Mouse (Mus musculus): ENCODE results near the gene Diras1. TPM values are rescaled to one million over a fixed set of nuclear protein-coding genes. Genes with fewer than 3 reads are reported as not detected.
A peak's percentile ranks its signal among the peaks of the same experiment; 100 is the strongest.
"Not testable (repeated sequence)": the region's sequence is repeated elsewhere in the genome, so short reads cannot be mapped to it uniquely, and the experiment has no call there.

The Diras1 gene
- polyA plus RNA-seq, 1 experiment from 2014 or later = 8.7 TPM

DNA sequence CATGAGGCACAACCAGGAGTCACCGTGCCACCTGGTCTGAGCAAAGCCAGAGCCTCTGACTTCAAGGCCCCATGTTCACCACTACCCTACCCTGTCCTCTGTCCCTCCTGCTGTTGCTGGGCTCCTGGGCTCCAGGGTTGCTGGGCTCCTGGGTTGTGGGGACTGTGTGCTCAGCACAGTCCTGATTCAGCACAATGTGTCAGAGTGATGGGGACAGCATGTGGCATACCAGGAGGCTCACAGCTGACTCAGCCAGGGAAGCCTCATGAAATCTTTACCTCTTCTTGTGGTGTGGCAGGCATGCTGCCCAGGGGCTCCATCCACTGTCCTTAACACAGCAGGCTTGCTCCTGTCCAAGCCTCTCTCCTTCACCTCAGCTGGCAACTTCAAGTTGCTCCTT, 33.5 kb downstream of the Diras1 start:
- Histone ChIP-seq H3K4me1 (peaks cover 2% of the 10 kb centered on the region), H3K9me3 (no peaks in the 10 kb centered on the region), H3K36me3 (replicated peaks) (no peaks in the 10 kb centered on the region), H3K27me3 (peaks cover 48% of the 10 kb centered on the region), H3K27ac (no peak overlapping the region), H3K9ac (no peak overlapping the region), H3K4me3 (replicated peaks) (no peak overlapping the region), H3K4me2 (no peak overlapping the region)
- 71% methylated on average over 1 of the region's 1 CpGs for WGBS
- no peak for ATAC-seq (ENCODE audit: low FRiP score)

DNA sequence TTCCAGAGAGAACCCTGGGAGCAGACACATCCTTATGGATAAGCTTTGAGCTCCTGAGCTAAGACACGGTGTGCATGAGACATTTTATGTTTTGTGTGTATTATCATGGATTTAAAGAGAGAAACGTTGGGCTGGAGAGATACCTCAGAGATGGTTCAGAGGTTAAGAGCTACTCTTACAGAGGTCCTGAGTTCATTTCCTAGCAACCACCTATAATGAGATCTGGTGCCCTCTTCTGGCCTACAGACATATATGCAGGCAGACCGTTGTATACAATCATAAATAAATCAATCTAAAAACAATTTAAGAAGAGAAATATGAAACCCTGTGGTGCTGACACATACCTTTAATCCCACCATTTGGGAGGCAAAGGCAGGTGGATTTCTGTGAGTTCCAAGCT, 34.5 kb downstream of the Diras1 start:
- no peak for ATAC-seq (ENCODE audit: low FRiP score)
- no peak overlapping the region for H3K27ac ChIP-seq
- peaks cover 54% of the 10 kb centered on the region for H3K27me3 ChIP-seq
- no peak overlapping the region for H3K4me2 ChIP-seq
- no peak overlapping the region for H3K9ac ChIP-seq
- no peaks in the 10 kb centered on the region for H3K9me3 ChIP-seq
- no peaks in the 10 kb centered on the region for H3K36me3 ChIP-seq (replicated peaks)
- WGBS = 14% methylated on average over 3 of the region's 3 CpGs
- H3K4me1 ChIP-seq = peaks cover 2% of the 10 kb centered on the region
- no peak overlapping the region for H3K4me3 ChIP-seq (replicated peaks)

DNA sequence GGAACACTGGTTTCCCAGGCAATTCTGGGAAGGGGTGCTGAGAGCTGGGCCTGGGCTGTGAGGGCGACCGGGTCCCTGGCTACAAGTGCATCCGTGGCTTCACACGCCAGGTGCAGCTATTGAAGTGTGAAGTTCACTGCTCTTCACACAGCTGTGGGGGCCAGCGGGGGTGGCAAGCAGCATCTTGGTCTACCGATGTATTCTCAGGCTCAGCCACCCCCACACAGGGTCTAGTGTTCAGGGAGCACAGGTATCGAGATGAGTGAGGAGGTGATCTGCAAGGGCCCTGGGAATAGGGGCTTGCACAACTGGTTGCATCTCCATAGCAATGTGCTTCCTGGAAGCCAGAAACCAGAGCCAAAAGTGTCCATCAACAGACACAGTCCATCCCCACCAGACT, 35.1 kb downstream of the Diras1 start:
- peaks cover 7% of the 10 kb centered on the region for H3K4me1 ChIP-seq
- no peak overlapping the region for H3K4me3 ChIP-seq (replicated peaks)
- H3K27me3 ChIP-seq = peaks cover 59% of the 10 kb centered on the region

DNA sequence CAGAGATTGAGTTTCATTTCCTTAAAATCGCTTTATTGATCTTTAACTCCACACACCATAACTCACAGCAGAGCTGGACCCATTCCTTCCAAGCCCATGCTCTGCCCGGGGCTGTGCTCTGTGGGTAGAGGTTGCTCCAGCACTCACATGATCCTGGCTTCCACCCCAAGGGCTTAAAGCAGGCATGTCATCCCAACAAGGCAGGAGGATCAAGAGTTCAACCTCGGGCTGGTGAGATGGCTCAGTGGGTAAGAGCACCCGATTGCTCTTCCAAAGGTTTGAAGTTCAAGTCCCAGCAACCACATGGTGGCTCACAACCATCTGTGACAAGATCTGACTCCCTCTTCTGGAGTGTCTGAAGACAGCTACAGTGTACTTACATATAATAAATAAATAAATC, 35.6 kb downstream of the Diras1 start:
- H3K9me3 ChIP-seq; ATAC-seq (ENCODE audit: low FRiP score); H3K4me3 ChIP-seq (replicated peaks); H3K9ac ChIP-seq; H3K4me1 ChIP-seq; H3K4me2 ChIP-seq; H3K27ac ChIP-seq; H3K36me3 ChIP-seq (replicated peaks): not testable (repeated sequence)
- peaks cover 60% of the 10 kb centered on the region for H3K27me3 ChIP-seq
- WGBS = 66% methylated on average over 4 of the region's 4 CpGs

More for the DNA sequence above, 35.1 kb downstream of the Diras1 start:
- no peak for ATAC-seq (ENCODE audit: low FRiP score)
- Histone ChIP-seq H3K36me3 (replicated peaks) (no peaks in the 10 kb centered on the region), H3K27ac (no peak overlapping the region), H3K9me3 (no peaks in the 10 kb centered on the region), H3K4me2 (no peak overlapping the region), H3K9ac (no peak overlapping the region)
- WGBS = 65% methylated on average over 7 of the region's 7 CpGs

DNA sequence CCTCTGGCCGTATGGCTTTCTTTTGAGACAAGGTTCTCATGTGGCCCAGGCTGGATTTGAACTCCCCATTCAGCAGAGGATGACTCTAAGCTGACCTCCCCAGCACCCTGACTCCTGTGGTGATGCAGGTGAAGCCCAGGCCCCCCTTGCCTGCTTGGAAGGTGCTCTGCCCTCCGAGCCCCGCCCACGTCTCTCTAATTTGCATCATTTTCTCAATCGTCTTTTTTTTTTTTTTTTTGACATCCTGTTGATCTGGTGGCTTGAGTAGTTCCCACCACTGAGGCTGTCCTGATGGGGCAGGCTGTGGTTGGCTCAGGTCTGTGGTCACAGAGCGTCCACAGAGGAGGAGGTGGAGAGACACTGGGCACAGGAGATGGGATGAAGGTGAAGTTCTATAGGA, 36.0 kb downstream of the Diras1 start:
- no peak overlapping the region for H3K4me3 ChIP-seq (replicated peaks)
- H3K4me2 ChIP-seq = no peak overlapping the region
- no peak overlapping the region for H3K9ac ChIP-seq
- 70% methylated on average over 6 of the region's 6 CpGs for WGBS
- no peaks in the 10 kb centered on the region for H3K36me3 ChIP-seq (replicated peaks)
- no peak for ATAC-seq (ENCODE audit: low FRiP score)
- peaks cover 60% of the 10 kb centered on the region for H3K27me3 ChIP-seq
- H3K27ac ChIP-seq = no peak overlapping the region
- no peaks in the 10 kb centered on the region for H3K9me3 ChIP-seq
- peaks cover 8% of the 10 kb centered on the region for H3K4me1 ChIP-seq

DNA sequence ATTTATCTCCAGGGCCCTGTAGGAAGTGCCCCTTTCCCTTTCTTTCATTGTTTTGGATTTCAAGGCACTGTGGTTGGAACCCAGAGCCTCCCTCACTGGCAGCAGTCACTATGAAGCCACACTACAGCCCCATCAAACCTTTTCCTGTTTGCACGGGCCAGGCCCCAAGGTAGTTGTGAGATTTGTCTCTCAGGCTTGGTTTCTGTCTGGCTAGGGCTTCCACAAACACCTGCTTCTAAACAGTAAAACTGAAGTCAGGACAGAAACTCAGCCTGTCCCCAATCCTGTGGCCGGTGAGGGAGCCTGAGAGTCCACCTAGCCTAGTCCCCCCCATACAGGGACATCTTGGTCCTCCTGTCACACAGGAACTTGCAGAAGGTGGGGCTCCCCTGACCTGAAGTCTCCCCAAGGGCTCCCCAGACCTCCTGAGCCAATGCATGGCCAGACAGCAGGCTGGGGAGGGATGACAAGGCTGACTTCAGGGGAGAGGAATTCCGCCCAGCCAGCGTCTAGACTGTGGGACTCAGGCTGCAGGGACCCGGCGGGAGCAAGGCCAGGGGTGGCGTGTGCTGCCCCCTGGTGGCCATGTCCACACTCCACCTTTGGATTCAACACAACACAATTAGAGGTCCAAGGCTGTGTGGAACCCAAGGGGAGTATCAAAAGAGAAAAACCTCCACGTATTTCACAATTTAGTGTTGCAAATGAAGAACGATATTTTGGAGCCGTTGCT, 37.6 kb downstream of the Diras1 start:
- Histone ChIP-seq H3K27me3 (peaks cover 64% of the 10 kb centered on the region), H3K27ac (no peak overlapping the region), H3K36me3 (replicated peaks) (no peaks in the 10 kb centered on the region), H3K9ac (peak overlapping the region; percentile 38; the same call in 1 of the 2 replicates), H3K9me3 (no peaks in the 10 kb centered on the region), H3K4me3 (replicated peaks) (no peak overlapping the region), H3K4me2 (no peak overlapping the region), H3K4me1 (peaks cover 8% of the 10 kb centered on the region)
- WGBS = 11% methylated on average over 10 of the region's 10 CpGs
- peak; percentile 83 for ATAC-seq (ENCODE audit: low FRiP score)

DNA sequence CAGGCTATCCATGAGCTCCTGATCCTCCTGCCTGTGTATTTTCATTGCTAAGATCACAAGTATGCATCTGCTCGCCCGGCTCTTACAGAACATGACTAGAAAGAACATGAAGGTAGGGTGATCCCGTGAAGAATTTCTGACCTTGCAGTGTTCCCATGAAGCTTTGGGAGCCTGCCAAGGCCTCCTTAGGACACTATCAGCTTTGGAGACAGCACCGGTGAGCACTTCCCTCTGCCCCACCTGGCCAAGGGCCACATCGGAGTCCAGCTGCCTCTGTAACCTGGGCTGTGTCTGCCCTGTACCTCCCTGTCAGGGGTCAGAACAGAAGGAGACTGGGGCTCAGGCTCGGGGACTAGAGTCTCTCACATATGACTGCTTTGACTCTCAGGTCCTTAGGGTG, 38.7 kb downstream of the Diras1 start:
- no peak for ATAC-seq (ENCODE audit: low FRiP score)
- Histone ChIP-seq H3K9me3 (no peaks in the 10 kb centered on the region), H3K4me1 (peaks cover 8% of the 10 kb centered on the region), H3K4me3 (replicated peaks) (no peak overlapping the region), H3K27ac (no peak overlapping the region), H3K27me3 (peaks cover 60% of the 10 kb centered on the region), H3K9ac (no peak overlapping the region), H3K36me3 (replicated peaks) (no peaks in the 10 kb centered on the region), H3K4me2 (no peak overlapping the region)
- WGBS = 72% methylated on average over 6 of the region's 6 CpGs

DNA sequence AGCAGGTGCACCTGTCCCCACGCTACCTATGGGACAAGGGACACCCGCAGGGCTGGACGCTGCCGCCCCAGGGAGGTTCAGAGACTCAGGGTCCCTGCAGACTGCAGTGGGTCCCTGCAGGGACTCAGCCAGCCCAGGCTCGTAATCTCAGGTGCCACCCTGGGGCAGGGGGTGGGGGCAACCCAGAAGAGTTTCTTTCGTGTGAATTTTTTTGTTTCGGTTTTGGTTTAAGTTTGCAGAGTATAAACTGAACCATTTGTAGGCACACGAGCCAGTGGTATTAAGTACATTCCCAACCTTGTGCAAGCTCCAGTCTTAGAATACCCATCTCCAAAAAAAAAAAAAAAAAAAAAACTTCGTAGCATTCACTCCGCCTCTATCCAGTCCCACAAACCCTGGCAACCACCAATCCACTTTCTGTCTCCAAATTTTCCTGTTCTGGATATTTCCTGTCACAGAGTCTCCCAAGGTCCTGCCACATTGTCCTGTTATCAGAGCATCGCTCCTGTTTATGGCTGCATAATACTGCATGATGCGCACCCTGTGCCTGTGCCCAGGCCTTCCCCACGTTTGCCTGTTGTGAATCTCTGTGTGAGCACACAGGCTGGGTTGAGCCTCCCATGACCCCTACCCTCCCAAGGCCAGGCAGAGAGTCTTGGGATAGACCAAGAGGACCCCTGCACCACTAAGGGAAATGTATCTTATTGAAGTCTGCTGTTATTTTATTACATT, 39.3 kb downstream of the Diras1 start:
- peak overlapping the region; percentile 4; the same call in 1 of the 2 replicates for H3K4me3 ChIP-seq (replicated peaks)
- WGBS = 34% methylated on average over 13 of the region's 13 CpGs
- H3K9me3 ChIP-seq = no peaks in the 10 kb centered on the region
- H3K4me2 ChIP-seq = peak overlapping the region; percentile 33
- peaks cover 8% of the 10 kb centered on the region for H3K4me1 ChIP-seq
- H3K9ac ChIP-seq = peak overlapping the region; percentile 17; the same call in 1 of the 2 replicates
- peaks cover 60% of the 10 kb centered on the region for H3K27me3 ChIP-seq
- H3K27ac ChIP-seq = no peak overlapping the region
- ATAC-seq (ENCODE audit: low FRiP score) = no peak
- no peaks in the 10 kb centered on the region for H3K36me3 ChIP-seq (replicated peaks)

DNA sequence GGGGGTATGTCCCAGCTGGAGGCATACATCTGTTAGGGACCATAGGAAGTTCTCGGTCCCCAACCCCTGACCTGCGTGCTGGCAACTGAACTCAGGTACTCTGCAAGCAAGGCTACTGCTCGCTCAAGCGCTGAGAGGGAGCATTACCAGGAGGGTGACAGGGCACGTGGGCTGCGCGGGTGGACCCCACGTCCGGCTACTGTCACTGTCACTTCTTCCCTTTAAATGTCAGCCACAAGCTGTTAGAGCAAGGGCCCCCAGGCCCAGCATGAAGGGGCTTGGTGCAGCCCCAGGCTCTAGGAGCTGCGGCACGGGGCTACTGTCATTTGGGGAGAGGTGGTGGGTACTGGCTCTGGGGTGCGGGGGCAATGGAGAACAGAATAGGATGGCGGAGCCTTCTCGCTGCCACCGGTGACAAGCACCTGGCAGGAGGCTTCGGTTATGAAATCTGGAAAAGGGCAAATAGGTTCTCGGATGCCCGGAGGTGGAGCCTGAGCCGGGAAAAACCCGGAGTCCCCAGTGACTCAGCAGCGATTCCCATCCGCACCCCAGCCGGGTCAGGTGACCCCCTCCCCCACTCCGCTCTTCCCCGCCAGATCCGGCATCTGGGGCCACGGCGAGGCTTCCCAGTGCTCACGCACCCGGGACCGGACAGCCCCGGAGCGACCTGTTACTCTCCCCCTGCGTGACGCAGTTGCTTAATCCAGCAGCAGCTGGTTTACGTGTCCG, 40.1 kb downstream of the Diras1 start:
- no peak for ATAC-seq (ENCODE audit: low FRiP score)
- peaks cover 60% of the 10 kb centered on the region for H3K27me3 ChIP-seq

DNA sequence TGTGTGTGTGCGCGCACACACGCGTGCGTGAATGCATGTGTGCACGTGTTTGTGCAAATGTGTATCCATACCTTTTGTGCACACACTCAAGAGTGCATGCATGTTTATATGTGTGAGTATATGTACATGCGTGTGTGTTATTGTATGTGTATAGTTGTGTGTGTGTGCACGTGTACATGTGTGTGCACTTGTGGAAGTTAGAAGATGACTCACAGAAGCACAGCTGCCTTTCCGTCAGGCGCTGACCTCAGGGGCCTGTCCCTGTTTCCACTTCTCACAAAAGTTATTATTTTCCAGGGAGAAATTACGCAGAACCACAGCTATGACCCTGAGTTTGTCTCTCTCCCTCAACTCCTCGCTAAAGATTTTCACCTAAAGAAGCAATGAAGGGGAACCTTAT, 41.2 kb downstream of the Diras1 start:
- Histone ChIP-seq H3K27me3 (peaks cover 58% of the 10 kb centered on the region), H3K4me1 (peaks cover 8% of the 10 kb centered on the region), H3K9ac (no peak overlapping the region)

More for the DNA sequence above, 40.1 kb downstream of the Diras1 start:
- Histone ChIP-seq H3K27ac (no peak overlapping the region), H3K4me1 (peaks cover 8% of the 10 kb centered on the region), H3K36me3 (replicated peaks) (no peaks in the 10 kb centered on the region), H3K9ac (peak overlapping the region; percentile 17; the same call in 1 of the 2 replicates), H3K4me3 (replicated peaks) (peak overlapping the region; percentile 4; the same call in 1 of the 2 replicates), H3K9me3 (no peaks in the 10 kb centered on the region), H3K4me2 (peak overlapping the region; percentile 33)
- WGBS = 9% methylated on average over 37 of the region's 37 CpGs

DNA sequence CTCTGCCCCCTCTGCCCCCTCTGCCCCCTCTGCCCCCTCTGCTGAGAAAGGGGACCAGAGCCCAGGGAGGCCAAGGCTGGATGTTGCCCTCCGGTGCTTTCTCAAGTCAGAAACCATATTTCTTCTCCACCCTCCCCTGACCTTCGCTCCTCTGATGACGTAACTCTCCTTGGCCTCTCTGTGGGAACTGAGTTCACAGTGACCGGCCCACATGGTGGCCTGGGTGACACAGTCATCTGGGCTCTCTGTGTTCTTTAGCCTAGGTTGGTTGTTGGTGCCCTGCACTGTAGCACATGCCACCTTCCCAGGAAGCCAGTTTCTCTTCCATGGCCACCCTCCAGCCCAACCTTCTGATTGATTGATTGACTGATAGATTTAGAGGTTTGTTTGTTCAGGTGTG, 43.1 kb downstream of the Diras1 start:
- ATAC-seq (ENCODE audit: low FRiP score) = no peak
- Histone ChIP-seq H3K4me1 (peaks cover 8% of the 10 kb centered on the region), H3K27me3 (peaks cover 43% of the 10 kb centered on the region), H3K9me3 (no peaks in the 10 kb centered on the region), H3K4me3 (replicated peaks) (no peak overlapping the region), H3K4me2 (no peak overlapping the region), H3K9ac (no peak overlapping the region), H3K36me3 (replicated peaks) (no peaks in the 10 kb centered on the region), H3K27ac (no peak overlapping the region)
- 83% methylated on average over 4 of the region's 4 CpGs for WGBS

More for the DNA sequence above, 41.2 kb downstream of the Diras1 start:
- no peak for ATAC-seq (ENCODE audit: low FRiP score)
- Histone ChIP-seq H3K4me2 (no peak overlapping the region), H3K4me3 (replicated peaks) (no peak overlapping the region), H3K27ac (no peak overlapping the region), H3K36me3 (replicated peaks) (no peaks in the 10 kb centered on the region), H3K9me3 (no peaks in the 10 kb centered on the region)
- 90% methylated on average over 12 of the region's 12 CpGs for WGBS

DNA sequence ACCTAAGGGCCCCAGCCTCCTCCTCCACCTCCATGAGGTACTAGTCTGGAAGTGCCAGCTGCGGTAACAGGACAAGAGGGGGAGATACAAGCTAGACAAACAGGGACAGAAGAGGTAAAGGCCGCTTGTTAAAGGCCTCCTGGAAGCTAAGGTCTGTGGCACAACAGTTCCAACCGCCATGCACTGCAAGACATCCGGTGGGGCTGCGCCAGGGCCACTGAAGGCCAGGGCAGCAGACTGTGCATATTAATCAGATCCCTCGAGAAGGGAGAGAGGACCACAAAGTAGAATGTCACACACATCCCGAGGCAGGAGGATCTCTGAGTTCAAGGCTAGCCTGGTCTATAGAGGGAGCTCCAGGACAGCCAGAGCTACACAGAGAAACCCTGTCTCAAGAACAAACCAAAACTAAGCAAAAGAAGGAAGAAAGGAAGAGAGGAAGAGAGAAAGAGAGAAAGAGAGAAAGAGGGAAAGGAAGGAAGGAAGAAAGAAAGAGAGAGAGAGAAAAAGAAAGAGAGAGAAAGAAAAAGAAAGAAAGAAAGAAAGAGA, 43.8 kb downstream of the Diras1 start:
- Histone ChIP-seq H3K36me3 (replicated peaks) (no peaks in the 10 kb centered on the region), H3K4me2 (no peak overlapping the region), H3K27me3 (peaks cover 36% of the 10 kb centered on the region), H3K9me3 (no peaks in the 10 kb centered on the region), H3K4me1 (peaks cover 8% of the 10 kb centered on the region), H3K9ac (no peak overlapping the region), H3K4me3 (replicated peaks) (no peak overlapping the region), H3K27ac (no peak overlapping the region)
- no peak for ATAC-seq (ENCODE audit: low FRiP score)
- 61% methylated on average over 7 of the region's 7 CpGs for WGBS
